Comparison of ENCODE assay signal across 8 mouse cellular contexts in the genomic region with DNA sequence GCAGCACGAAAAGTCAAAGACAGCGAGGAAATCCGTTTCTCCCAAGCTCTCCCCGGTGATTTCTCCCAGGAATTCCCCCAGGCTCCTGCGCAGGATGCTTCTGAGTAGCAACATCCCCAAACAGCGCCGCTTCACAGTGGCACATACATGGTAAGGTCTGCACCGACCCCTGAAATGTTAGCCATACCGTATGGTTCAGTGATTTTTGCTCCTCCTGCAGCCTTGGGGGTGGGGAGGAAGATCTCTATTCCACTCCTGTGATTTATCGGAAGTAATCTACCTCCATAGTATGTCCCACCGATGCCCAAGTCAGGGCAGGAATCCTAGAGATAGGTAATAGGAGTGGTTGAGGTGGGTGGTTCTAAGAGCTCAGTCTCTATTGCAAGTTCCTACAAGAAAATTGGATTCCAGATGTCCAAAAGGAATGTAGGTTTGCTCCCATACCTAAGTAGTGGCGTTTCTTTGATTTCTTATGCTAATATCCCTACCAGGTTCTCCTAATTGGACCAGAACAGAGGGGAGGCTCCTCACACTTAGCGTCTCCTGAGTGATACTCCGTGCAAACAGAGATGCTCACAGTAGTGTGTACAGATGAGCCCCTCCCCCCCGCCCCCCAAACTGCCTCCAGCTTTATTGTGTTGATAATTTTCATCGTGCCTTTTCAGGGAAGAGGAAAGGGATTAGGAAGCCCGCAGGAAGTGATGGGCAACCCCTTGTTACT.
DNase-seq lines count a peak whose midpoint lies in the region; ATAC-seq and TF ChIP-seq lines count a peak whose summit lies in the region.

No protein-coding gene starts in this region.

- intact Hi-C loops in left cerebral cortex, adult 2 months (cut with DNase I): no loop called here

- WGBS in hindbrain, embryonic 14.5 days: 2% methylated on average over 17 of the region's 17 CpGs
- WGBS in midbrain, embryonic 13.5 days: under 1% methylated on average over 17 of the region's 17 CpGs

- no peak overlapping the region for H3K27ac ChIP-seq in left cerebral cortex, adult 2 months
- H3K27ac ChIP-seq in cortical plate, adult 2 months (ENCODE audit: insufficient read depth, low read length): no peak overlapping the region
- H3K27ac ChIP-seq in hindbrain, embryonic 14.5 days: peak overlapping the region; percentile 48; the same call in 1 of the 2 replicates
- H3K27ac ChIP-seq in midbrain, embryonic 13.5 days: peak overlapping the region; percentile 68

- H3K9ac ChIP-seq in hindbrain, embryonic 14.5 days: peak overlapping the region; percentile 54
- H3K9ac ChIP-seq in midbrain, embryonic 13.5 days (replicated peaks): peak overlapping the region; percentile 64

- peak overlapping the region; percentile 62 for H3K4me3 ChIP-seq in left cerebral cortex, adult 2 months
- H3K4me3 ChIP-seq in cortical plate, adult 2 months (ENCODE audit: insufficient read depth, low read length): peak overlapping the region; percentile 46
- peak overlapping the region; percentile 39 for H3K4me3 ChIP-seq in hindbrain, embryonic 14.5 days (replicated peaks; ENCODE audit: low read length)
- H3K4me3 ChIP-seq in midbrain, embryonic 13.5 days (replicated peaks): peak overlapping the region; percentile 52

- H3K27me3 ChIP-seq in hindbrain, embryonic 14.5 days (ENCODE audit: control insufficient read depth, insufficient read depth, low read length): no peaks in the 10 kb centered on the region
- no peaks in the 10 kb centered on the region for H3K27me3 ChIP-seq in midbrain, embryonic 13.5 days

- H3K4me2 ChIP-seq in hindbrain, embryonic 14.5 days (replicated peaks): peak overlapping the region; percentile 67
- peak overlapping the region; percentile 87 for H3K4me2 ChIP-seq in midbrain, embryonic 13.5 days (replicated peaks)

- no peaks in the 10 kb centered on the region for H3K36me3 ChIP-seq in hindbrain, embryonic 14.5 days (replicated peaks; ENCODE audit: control insufficient read depth, insufficient read depth)
- H3K36me3 ChIP-seq in midbrain, embryonic 13.5 days: no peaks in the 10 kb centered on the region

- no peaks in the 10 kb centered on the region for H3K9me3 ChIP-seq in hindbrain, embryonic 14.5 days (ENCODE audit: control insufficient read depth, low read length)
- no peaks in the 10 kb centered on the region for H3K9me3 ChIP-seq in midbrain, embryonic 13.5 days

- H3K4me1 ChIP-seq in cortical plate, adult 2 months (ENCODE audit: control insufficient read depth, insufficient read depth, low read length): peaks cover 1% of the 10 kb centered on the region; the same call in 1 of the 2 replicates
- H3K4me1 ChIP-seq in hindbrain, embryonic 14.5 days (replicated peaks; ENCODE audit: control insufficient read depth, insufficient read depth, low read length): peaks cover 8% of the 10 kb centered on the region; the same call in 1 of the 2 replicates
- peaks cover 26% of the 10 kb centered on the region for H3K4me1 ChIP-seq in midbrain, embryonic 13.5 days (replicated peaks)

- no peak for TF ChIP-seq POLR2A in cortical plate, adult 2 months (IDR thresholded peaks at IDR 0.05; ENCODE audit: extremely low read depth, insufficient read depth, low read length)

- no peak for DNase-seq in left cerebral cortex, adult 2 months (ENCODE audit: extremely low spot score in 1 of 2, low spot score in 2 of 2)
- no peak for DNase-seq in left cerebral cortex, adult 18-20 months (ENCODE audit: low spot score in 2 of 2)
- no peak for DNase-seq in hindbrain, embryonic 14.5 days (ENCODE audit: low spot score)
- no peak for DNase-seq in c-Kit-positive CD71-positive TER-119-positive erythroid progenitor cells, embryonic 14.5 days (ENCODE audit: low spot score)
- DNase-seq in kidney, postnatal 14 days: no peak
- no peak for DNase-seq in cerebellum, postnatal 4 days (ENCODE audit: low spot score in 2 of 2)

- ATAC-seq in hindbrain, embryonic 14.5 days (ENCODE audit: low FRiP score): peak; percentile 68
- peak; percentile 67 for ATAC-seq in midbrain, embryonic 13.5 days

- TF ChIP-seq CTCF in left cerebral cortex, adult 2 months (IDR thresholded peaks at IDR 0.05): no peak
- no peak for TF ChIP-seq CTCF in cortical plate, adult 2 months (IDR thresholded peaks at IDR 0.05; ENCODE audit: extremely low read depth, insufficient read depth, low read length)

Comparison
In these comparisons a context has a peak if more than half of its experiments do, and no peak if none do; other contexts are left out.
1. H3K27ac ChIP-seq: peak in hindbrain, embryonic 14.5 days (single experiment) and midbrain, embryonic 13.5 days (single experiment); none in left cerebral cortex, adult 2 months (single experiment) and cortical plate, adult 2 months (single experiment).
2. Peak in every context shown above with its lines, with median percentiles within 50 percentile points of each other: H3K4me3 ChIP-seq.